Mouse (Mus musculus) liver, adult 2 months (tissue): ENCODE data around the gene Rnf145. TPM values are rescaled to one million over a fixed set of nuclear protein-coding genes. Genes with fewer than 3 reads are reported as not detected.

Experiments
- DNase-seq: peaks from one replicate; pipeline ENCODE4 v3.0.0-alpha.2; 2011; ENCODE audit warnings: low read depth, low spot score; ENCODE audit errors: extremely low read depth
- H3K27ac ChIP-seq: fragments of 200-500 bp; replicated peaks from 2 replicates; pipeline ENCODE4 v1.5.1; 2012; ENCODE audit warnings: low read depth, mild to moderate bottlenecking, control low read depth, inconsistent platforms, low read length; ENCODE audit not compliant: insufficient read depth
- H3K27me3 ChIP-seq: fragments of 200-500 bp; 2 replicates; pipeline ENCODE4 v1.6.1; 2012; ENCODE audit warnings: mild to moderate bottlenecking, moderate library complexity, low read length, inconsistent platforms; ENCODE audit not compliant: control insufficient read depth, insufficient read depth
- H3K36me3 ChIP-seq: fragments of 200-500 bp; 2 replicates; pipeline ENCODE4 v1.6.1; 2012; ENCODE audit warnings: low read length, inconsistent platforms; ENCODE audit not compliant: control insufficient read depth, insufficient read depth
- H3K4me1 ChIP-seq: fragments of 200-500 bp; 2 replicates; pipeline ENCODE4 v1.6.1; 2011; ENCODE audit warnings: low read length; ENCODE audit not compliant: control insufficient read depth, insufficient read depth
- H3K4me3 ChIP-seq: fragments of 200-500 bp; 2 replicates; pipeline ENCODE4 v1.5.1; 2011; ENCODE audit warnings: low read depth, mild to moderate bottlenecking, control low read depth, low read length, moderate library complexity; ENCODE audit not compliant: insufficient read depth
- H3K79me2 ChIP-seq: fragments of 200-500 bp; 2 replicates; pipeline ENCODE4 v1.6.1; 2012; ENCODE audit warnings: inconsistent platforms, mild to moderate bottlenecking, low read length, moderate library complexity; ENCODE audit not compliant: control insufficient read depth, insufficient read depth
- H3K9ac ChIP-seq: fragments of 200-500 bp; 2 replicates; pipeline ENCODE4 v1.6.1; 2012; ENCODE audit warnings: low read depth, mild to moderate bottlenecking, control low read depth, inconsistent platforms, low read length
- CTCF ChIP-seq: fragments of 200-500 bp; IDR thresholded peaks from 2 replicates; pipeline ENCODE4 v1.5.1; 2011; ENCODE audit warnings: low read depth, low read length, control low read depth
- POLR2A ChIP-seq: fragments of 200-500 bp; IDR thresholded peaks from 2 replicates; pipeline ENCODE4 v1.6.1; 2011; ENCODE audit warnings: low read length, control low read depth; ENCODE audit not compliant: insufficient read depth; ENCODE audit errors: extremely low read depth
- WGBS: fragments of 180-500 bp; shearing (Covaris S2); methylation state at CpG from one replicate; pipeline ENCODE4 v1.1.7; 2018; 5-methylcytosine and 5-hydroxymethylcytosine counted together
- polyA plus RNA-seq: library from polyadenylated mRNA; depleted of rRNA; stranded (reverse); fragments of >200 nt; gene quantifications from 2 replicates; pipeline ENCODE4 v1.2.3, GENCODE M21; 2012
- total RNA-seq: library from RNA; depleted of rRNA; stranded (reverse); fragments of >200 nt; gene quantifications from 2 replicates; pipeline ENCODE4 v1.2.3, GENCODE M21; 2014

The Rnf145 gene
- total and polyA plus RNA-seq, 2 experiments = 17.0 to 18.0 TPM

- H3K79me2 ChIP-seq = no peaks in the 10 kb centered on the region
Measured at GRCm38 (mm10) chr11:44504761-44505160, 14.0 kb upstream of the Rnf145 start.

DNA sequence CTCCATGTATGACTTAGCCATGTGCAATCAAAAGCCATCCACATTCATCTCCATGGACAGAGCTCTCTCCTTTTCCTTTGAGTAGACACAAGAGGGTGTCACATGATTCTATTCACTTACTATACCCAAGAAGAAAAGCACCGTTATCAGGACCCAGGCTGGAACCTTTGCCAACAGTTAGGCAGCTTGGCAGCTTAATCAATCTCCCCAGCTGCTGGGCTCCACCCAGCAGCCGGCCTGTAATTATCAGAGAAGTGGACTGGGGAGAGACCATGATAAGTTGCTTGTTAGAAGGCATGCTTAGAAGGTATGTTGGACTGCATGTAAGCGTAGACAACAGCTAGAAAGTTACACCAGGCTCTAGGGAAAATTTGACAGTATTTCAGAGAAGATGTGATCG lies 9.9 kb upstream of the Rnf145 start:
- H3K4me3 ChIP-seq = no peak overlapping the region
- TF ChIP-seq CTCF (no peak), POLR2A (no peak)
- no peaks in the 10 kb centered on the region for H3K4me1 ChIP-seq
- H3K79me2 ChIP-seq = no peaks in the 10 kb centered on the region
- WGBS = 79% methylated on average over 4 of the region's 4 CpGs
- DNase-seq = no peak
- H3K36me3 ChIP-seq = no peaks in the 10 kb centered on the region
- H3K27me3 ChIP-seq = peaks cover 9% of the 10 kb centered on the region; the same call in 1 of the 2 replicates
- no peak overlapping the region for H3K9ac ChIP-seq
- H3K27ac ChIP-seq = no peak overlapping the region

More at GRCm38 (mm10) chr11:44504761-44505160, 14.0 kb upstream of the Rnf145 start:
- no peak overlapping the region for H3K27ac ChIP-seq
- no peak for TF ChIP-seq CTCF
- TF ChIP-seq POLR2A = no peak
- no peak for DNase-seq
- no peaks in the 10 kb centered on the region for H3K36me3 ChIP-seq
- WGBS = 94% methylated on average over 3 of the region's 3 CpGs
- no peak overlapping the region for H3K4me3 ChIP-seq
- H3K27me3 ChIP-seq = peaks cover 10% of the 10 kb centered on the region; the same call in 1 of the 2 replicates
- H3K4me1 ChIP-seq = no peaks in the 10 kb centered on the region
- H3K9ac ChIP-seq = no peak overlapping the region

DNA sequence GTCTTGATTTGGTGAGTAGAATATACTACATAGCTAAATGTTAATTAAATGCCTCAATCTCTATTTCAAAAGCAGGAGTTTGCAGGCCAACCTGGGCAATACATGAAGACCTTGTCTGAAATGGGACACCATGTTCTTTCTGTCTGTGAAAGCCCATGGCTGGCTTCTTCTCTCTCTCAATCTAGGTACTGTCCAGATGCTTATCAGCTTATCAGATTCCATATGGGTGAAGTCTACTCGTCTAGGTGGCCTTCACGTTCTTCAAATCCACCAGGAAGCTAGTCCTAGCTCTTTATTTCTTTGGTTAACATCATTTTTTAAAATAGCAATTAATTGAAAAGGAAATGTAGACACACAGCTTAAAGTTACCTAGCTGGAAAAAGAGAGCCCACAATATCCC lies 8.9 kb upstream of the Rnf145 start:
- no peak for DNase-seq
- TF ChIP-seq CTCF (no peak), POLR2A (no peak)
- H3K9ac ChIP-seq = no peak overlapping the region
- no peaks in the 10 kb centered on the region for H3K36me3 ChIP-seq
- H3K79me2 ChIP-seq = no peaks in the 10 kb centered on the region
- H3K4me1 ChIP-seq = no peaks in the 10 kb centered on the region
- no peak overlapping the region for H3K27ac ChIP-seq
- H3K27me3 ChIP-seq = 0 out of 2 replicates have a peak, but pooled peaks cover 3% of the 10 kb centered on the region
- H3K4me3 ChIP-seq = no peak overlapping the region
- WGBS = 94% methylated on average over 2 of the region's 2 CpGs

DNA sequence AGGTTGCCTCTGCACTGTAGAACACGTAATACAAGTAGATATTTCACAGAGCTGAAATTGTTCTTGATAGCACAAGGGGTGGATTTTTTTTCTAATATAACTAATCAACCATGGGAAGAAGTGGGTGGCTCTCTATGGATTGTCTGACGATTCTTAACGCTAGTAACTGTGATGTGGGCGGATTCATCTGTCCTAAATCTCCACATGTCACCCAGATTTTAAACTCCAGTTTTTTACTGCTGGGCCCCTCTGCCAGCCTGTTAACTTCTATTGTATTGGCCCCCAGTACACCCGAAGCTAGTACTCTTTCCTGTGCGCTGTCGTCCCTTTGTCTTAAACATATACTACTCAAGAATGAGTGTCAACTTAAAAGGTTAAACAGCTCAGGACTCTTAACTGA lies 8.4 kb upstream of the Rnf145 start:
- no peak overlapping the region for H3K9ac ChIP-seq
- TF ChIP-seq POLR2A (no peak), CTCF (no peak)
- H3K27me3 ChIP-seq = 0 out of 2 replicates have a peak, but pooled peaks cover 3% of the 10 kb centered on the region
- DNase-seq = no peak
- no peaks in the 10 kb centered on the region for H3K79me2 ChIP-seq
- no peaks in the 10 kb centered on the region for H3K4me1 ChIP-seq
- WGBS = 95% methylated on average over 7 of the region's 7 CpGs
- H3K36me3 ChIP-seq = no peaks in the 10 kb centered on the region
- H3K4me3 ChIP-seq = no peak overlapping the region
- no peak overlapping the region for H3K27ac ChIP-seq

DNA sequence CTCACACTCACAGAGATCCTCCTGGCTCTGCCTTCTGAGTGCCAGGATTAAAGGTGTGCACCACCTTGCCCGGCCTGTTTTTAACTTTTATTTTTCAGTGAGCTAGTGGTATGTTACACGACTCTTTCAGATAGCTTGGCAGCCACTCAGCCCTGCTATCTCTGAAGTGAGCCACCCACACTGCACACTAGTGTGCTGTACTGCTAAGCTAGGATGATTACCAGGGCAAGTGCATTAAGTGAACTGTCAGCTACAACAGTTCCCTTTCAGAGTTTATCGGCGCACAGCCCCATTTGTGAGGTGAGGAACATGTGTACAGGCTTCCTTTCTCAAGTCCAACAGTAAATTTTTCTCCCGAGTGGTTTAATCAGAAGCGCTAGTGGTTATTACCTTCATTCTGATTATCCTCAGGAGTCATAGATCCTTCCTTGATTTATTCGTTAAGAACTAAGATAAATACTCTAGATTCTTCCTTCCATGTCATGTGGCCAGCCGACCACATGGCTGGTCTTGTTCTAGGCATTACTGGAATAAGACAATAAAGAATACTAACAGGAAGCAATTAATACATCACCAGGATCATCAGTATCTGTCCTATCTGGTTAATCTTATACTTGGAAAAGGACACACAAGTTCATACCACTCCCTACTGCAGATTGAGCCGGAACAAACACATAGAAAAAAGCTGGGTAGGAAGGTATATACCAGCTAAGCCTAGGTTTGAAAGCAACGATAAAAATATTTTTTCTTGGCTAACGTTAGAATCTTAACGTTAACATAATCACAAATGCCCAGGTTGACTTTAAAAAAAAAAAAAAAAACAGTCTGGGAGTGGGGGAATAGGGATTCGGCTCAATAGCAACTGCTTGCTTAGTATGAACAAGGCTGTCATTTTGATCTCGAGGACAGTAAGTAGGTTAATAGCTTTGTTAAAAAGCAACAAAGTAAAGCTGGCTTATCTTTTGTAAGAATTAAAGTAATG lies 6.4 kb upstream of the Rnf145 start:
- H3K27me3 ChIP-seq = no peaks in the 10 kb centered on the region
- H3K27ac ChIP-seq = no peak overlapping the region
- H3K9ac ChIP-seq = no peak overlapping the region
- WGBS = 49% methylated on average over 14 of the region's 14 CpGs
- DNase-seq = no peak
- TF ChIP-seq POLR2A (no peak), CTCF (no peak)
- H3K79me2 ChIP-seq = no peaks in the 10 kb centered on the region
- no peaks in the 10 kb centered on the region for H3K4me1 ChIP-seq
- H3K4me3 ChIP-seq = no peak overlapping the region
- no peaks in the 10 kb centered on the region for H3K36me3 ChIP-seq

- TF ChIP-seq POLR2A (no peak), CTCF (no peak)
- 50% methylated on average over 2 of the region's 2 CpGs for whole genome bisulfite sequencing
- no peak for DNase-seq
- Histone ChIP-seq H3K27me3 (no peaks in the 10 kb centered on the region), H3K27ac (no peak overlapping the region), H3K9ac (no peak overlapping the region), H3K4me3 (no peak overlapping the region), H3K79me2 (no peaks in the 10 kb centered on the region), H3K4me1 (peaks cover 2% of the 10 kb centered on the region; the same call in 1 of the 2 replicates), H3K36me3 (no peaks in the 10 kb centered on the region)
Measured at GRCm38 (mm10) chr11:44513026-44513422, 5.7 kb upstream of the Rnf145 start.
